Mouse (Mus musculus): ENCODE measurements around the gene Rsad2. TPM values are rescaled to one million over a fixed set of nuclear protein-coding genes. Genes with fewer than 3 reads are reported as not detected.
"Not testable (repeated sequence)": the region's sequence is repeated elsewhere in the genome, so short reads cannot be mapped to it uniquely, and the experiment has no call there.

Rsad2 gene
- polyA plus RNA-seq (2012; rRNA removed) = 0.05 and 0.26 TPM in 2 replicates

- DNase-seq (ENCODE audit: low read depth) = peak; percentile 71
- TF ChIP-seq POLR2A (IDR thresholded peaks at IDR 0.05; ENCODE audit: borderline replicate concordance, extremely low read depth, insufficient read depth, insufficient read length, poor library complexity, severe bottlenecking) (no peak), CTCF (IDR thresholded peaks at IDR 0.05; ENCODE audit: borderline replicate concordance, extremely low read depth, insufficient read depth, insufficient read length) (no peak)
Observed at GRCm38 (mm10) chr12:26456028-26456698, at the start of gene Rsad2. Rsad2 (minus strand) TSS chr12:26456452.

DNA sequence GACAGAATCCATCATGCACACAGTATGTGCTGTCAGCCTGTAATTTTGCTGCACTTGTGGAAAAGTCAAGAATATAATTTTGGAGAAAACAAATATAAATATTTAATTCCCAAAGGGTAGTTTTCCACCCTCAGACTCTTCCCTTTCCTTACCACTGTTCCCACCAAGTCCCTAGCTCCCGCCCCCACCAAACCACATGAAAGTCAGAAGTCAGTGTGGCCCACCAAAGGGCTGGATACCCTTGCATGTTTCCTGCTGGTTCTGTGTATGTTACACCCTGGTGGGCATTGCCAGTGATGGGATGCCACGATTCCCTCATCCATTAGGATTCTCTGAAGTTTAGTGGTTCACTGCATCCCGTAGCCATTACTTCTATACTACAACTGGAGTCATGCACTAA is 44.8 kb upstream of the Rsad2 start:
- TF ChIP-seq POLR2A (IDR thresholded peaks at IDR 0.05; ENCODE audit: borderline replicate concordance, extremely low read depth, insufficient read depth, insufficient read length, poor library complexity, severe bottlenecking) = no peak
- no peak for TF ChIP-seq CTCF (IDR thresholded peaks at IDR 0.05; ENCODE audit: borderline replicate concordance, extremely low read depth, insufficient read depth, insufficient read length)

GRCm38 (mm10) chr12:26489942-26490341 is 33.7 kb upstream of the Rsad2 start:
- no peak for DNase-seq (ENCODE audit: low read depth)

More for the DNA sequence above, 44.8 kb upstream of the Rsad2 start:
- no peak for DNase-seq (ENCODE audit: low read depth)

GRCm38 (mm10) chr12:26488617-26489274 is 32.5 kb upstream of the Rsad2 start:
- no peak for DNase-seq (ENCODE audit: low read depth)
- TF ChIP-seq POLR2A (IDR thresholded peaks at IDR 0.05; ENCODE audit: borderline replicate concordance, extremely low read depth, insufficient read depth, insufficient read length, poor library complexity, severe bottlenecking) = no peak

More at GRCm38 (mm10) chr12:26489942-26490341, 33.7 kb upstream of the Rsad2 start:
- TF ChIP-seq CTCF (IDR thresholded peaks at IDR 0.05; ENCODE audit: borderline replicate concordance, extremely low read depth, insufficient read depth, insufficient read length) = peak; percentile 21; the same call in 1 of the 2 replicates
- TF ChIP-seq POLR2A (IDR thresholded peaks at IDR 0.05; ENCODE audit: borderline replicate concordance, extremely low read depth, insufficient read depth, insufficient read length, poor library complexity, severe bottlenecking) = no peak

- peak; percentile 91 for DNase-seq (ENCODE audit: low read depth)
- TF ChIP-seq POLR2A (IDR thresholded peaks at IDR 0.05; ENCODE audit: borderline replicate concordance, extremely low read depth, insufficient read depth, insufficient read length, poor library complexity, severe bottlenecking) (no peak), CTCF (IDR thresholded peaks at IDR 0.05; ENCODE audit: borderline replicate concordance, extremely low read depth, insufficient read depth, insufficient read length) (peak; percentile 72; the same call in 1 of the 2 replicates)
Observed at GRCm38 (mm10) chr12:26487874-26488616, 31.8 kb upstream of the Rsad2 start.

- not testable (repeated sequence) for DNase-seq (ENCODE audit: low read depth)
Observed at GRCm38 (mm10) chr12:26485738-26486580, 29.7 kb upstream of the Rsad2 start.

DNA sequence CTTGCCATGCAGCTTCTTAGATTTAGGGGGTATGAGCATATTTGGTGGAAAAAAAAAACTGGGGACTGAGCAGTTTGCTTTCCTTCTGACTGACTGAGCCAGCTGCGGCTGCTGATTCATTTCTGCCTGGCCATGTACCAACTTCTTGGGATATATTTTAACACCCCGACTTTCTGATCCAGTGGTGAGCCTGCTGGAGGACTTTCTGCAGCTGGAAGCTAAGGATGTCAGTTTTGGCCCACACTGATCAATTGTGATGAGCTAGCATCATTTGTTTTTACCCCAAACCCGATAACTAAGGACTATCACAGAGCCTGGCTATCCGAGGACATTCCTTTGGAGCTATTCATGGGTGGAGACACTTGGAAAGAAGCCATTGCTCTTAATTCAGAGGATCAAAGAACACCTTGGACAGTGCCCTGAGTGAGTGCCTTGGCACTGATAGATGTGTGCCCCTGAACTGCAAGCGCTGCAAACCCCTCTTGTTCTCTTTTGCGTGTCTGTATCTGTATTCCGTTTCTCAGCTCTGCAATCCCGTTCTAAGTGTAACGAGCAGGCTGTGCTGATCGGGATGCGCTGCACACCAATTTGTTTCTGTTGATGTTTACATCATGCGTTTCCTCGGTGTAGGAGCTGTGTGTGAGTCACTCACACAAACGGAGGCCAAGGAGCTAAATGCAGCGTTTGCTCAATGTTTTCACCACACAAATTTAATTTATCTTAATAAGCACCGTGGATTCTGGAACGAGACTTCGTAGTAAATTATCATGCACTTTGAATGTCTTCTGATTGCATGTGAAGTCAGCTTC is 22.1 kb upstream of the Rsad2 start:
- no peak for TF ChIP-seq CTCF (IDR thresholded peaks at IDR 0.05; ENCODE audit: borderline replicate concordance, extremely low read depth, insufficient read depth, insufficient read length)
- TF ChIP-seq POLR2A (IDR thresholded peaks at IDR 0.05; ENCODE audit: borderline replicate concordance, extremely low read depth, insufficient read depth, insufficient read length, poor library complexity, severe bottlenecking) = no peak
- peak; percentile 33 for DNase-seq (ENCODE audit: low read depth)

GRCm38 (mm10) chr12:26477198-26477597 is 20.9 kb upstream of the Rsad2 start:
- TF ChIP-seq CTCF (IDR thresholded peaks at IDR 0.05; ENCODE audit: borderline replicate concordance, extremely low read depth, insufficient read depth, insufficient read length) = no peak
- no peak for TF ChIP-seq POLR2A (IDR thresholded peaks at IDR 0.05; ENCODE audit: borderline replicate concordance, extremely low read depth, insufficient read depth, insufficient read length, poor library complexity, severe bottlenecking)
- no peak for DNase-seq (ENCODE audit: low read depth)

- DNase-seq (ENCODE audit: low read depth) = no peak
- TF ChIP-seq CTCF (IDR thresholded peaks at IDR 0.05; ENCODE audit: borderline replicate concordance, extremely low read depth, insufficient read depth, insufficient read length) = no peak
- TF ChIP-seq POLR2A (IDR thresholded peaks at IDR 0.05; ENCODE audit: borderline replicate concordance, extremely low read depth, insufficient read depth, insufficient read length, poor library complexity, severe bottlenecking) = no peak
Observed at GRCm38 (mm10) chr12:26473746-26474145, 17.5 kb upstream of the Rsad2 start.

DNA sequence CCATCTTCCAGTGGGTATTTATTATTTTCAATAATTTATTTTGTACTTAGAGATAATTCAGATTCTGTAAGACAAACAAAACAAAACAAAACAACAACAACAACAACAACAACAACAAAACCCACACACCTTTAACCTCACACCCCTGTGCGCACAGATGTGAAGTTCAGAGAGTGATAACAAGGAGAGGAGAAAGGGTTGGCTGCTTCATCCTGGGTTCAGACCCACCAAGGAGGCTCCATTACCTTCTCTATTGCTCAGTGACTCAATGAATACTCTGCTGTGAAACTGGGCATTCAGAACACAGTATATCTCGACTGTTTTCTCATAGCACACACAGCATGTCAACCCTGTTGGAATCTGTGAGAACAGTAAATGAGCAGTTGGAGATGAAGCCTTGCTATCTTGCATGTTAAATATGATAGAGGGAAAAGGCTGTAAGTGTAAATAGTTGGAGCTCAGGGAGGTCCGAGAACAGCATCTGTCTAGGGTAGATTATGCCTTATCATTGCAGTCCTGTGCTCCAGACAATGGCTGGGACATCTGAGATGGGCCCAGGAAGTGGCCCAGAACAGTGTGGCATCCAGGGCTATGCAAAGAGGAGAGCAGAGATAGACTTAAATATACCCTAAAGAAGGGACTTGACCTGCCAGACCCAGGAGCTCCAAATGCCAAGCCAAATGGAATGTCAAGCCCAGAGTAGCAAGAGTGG is 16.7 kb upstream of the Rsad2 start:
- no peak for DNase-seq (ENCODE audit: low read depth)
- TF ChIP-seq POLR2A (IDR thresholded peaks at IDR 0.05; ENCODE audit: borderline replicate concordance, extremely low read depth, insufficient read depth, insufficient read length, poor library complexity, severe bottlenecking) (no peak), CTCF (IDR thresholded peaks at IDR 0.05; ENCODE audit: borderline replicate concordance, extremely low read depth, insufficient read depth, insufficient read length) (no peak)

Data from brain, embryonic 14.5 days (tissue).